Mouse (Mus musculus): ENCODE measurements around the gene Gm13695. TPM values are rescaled to one million over a fixed set of nuclear protein-coding genes. Genes with fewer than 3 reads are reported as not detected.
"Not testable (repeated sequence)": the region's sequence is repeated elsewhere in the genome, so short reads cannot be mapped to it uniquely, and the experiment has no call there.

Gm13695 gene
- total RNA-seq (2022) = 1 to 10 TPM in 2 of 4 experiments, not detected in 2; 1.2 to 1.6 TPM

- not testable (repeated sequence) for DNase-seq
Measured at GRCm38 (mm10) chr2:83967013-83967412, at the start of gene Gm13695. Gene Gm13695, plus strand, starts transcription at chr2:83967313.

DNA sequence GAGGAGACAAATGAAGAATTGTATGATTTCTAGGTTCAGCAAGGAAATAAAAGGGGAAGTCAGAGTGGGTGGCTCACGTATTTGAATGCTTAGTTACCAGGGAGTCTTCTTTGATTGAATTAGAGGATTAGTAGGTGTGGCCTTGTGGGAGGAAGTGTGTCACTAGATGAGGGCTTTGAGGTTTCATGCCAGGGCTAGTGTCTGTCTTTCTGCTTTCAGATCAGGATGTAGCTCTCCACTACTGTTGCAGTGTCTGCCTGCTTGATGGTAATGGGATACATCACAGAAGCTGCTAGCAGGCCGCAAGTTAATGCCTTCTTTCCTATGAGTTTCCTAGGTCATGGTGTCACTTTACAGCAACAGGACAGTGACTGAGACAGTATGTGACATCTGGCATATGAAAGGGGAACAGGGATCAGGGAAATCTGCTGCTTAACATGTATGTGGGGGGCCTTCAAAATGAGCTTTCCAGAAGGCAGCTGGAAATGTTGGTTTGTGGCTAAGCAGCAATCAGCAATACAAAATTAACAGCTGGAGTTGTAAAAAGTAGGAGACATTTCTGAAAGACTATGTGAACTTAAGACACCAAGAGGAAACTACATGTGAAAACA lies 37.5 kb upstream of the Gm13695 start:
- no peak for DNase-seq

GRCm38 (mm10) chr2:83940931-83941361 lies 26.2 kb upstream of the Gm13695 start, which contains the start of gene Zswim2:
Gene Zswim2, minus strand, starts transcription at chr2:83941228.
- no peak for DNase-seq

DNA sequence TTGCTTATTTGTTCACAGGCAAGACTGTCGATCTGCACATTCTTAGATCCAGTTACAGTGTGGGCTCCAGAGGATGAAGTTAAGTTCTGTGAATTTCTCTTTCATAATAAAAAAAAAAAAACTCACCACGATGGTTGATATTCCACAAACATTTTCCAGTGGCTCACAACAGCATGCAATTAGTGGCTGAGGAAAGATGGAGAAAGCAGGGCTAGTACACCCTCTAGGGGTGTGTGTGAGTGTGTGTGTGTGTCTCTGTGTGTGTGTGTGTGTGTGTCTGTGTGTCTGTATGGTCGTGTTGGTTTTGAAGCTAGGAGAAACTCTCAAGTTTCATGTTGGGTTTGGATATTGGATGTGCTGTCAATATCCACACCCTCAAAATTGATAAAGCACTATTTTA lies 25.7 kb upstream of the Gm13695 start:
- DNase-seq = no peak

GRCm38 (mm10) chr2:83941792-83942191 lies 25.3 kb upstream of the Gm13695 start:
- DNase-seq = no peak

- not testable (repeated sequence) for DNase-seq
Measured at GRCm38 (mm10) chr2:83955393-83955792, 11.7 kb upstream of the Gm13695 start, which contains the start of gene Gm13698. Gene Gm13698, plus strand, starts transcription at chr2:83955693.

DNA sequence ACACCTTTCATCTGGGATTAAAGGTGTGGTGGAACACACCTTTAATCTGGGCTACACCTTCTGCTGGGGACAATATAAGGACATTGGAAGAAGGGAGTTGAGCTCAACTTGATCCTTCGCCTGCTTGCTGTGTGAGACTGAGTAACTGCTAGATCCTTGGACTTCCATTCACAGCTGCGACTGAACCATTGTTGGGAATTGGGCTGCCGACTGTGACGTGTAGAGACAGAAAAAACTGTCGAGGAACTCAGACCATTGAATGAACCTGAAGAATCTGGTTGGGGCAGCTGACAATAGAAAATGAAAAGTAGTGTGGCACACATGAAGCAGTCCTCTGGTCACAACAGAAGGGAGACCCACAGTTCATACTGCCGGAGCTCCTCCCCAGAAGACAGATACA lies 5.9 kb upstream of the Gm13695 start, which contains the start of gene Gm13693:
Gm13693 (plus strand) TSS at position 301 of the 400 bp plus-strand sequence.
- DNase-seq = not testable (repeated sequence)

DNA sequence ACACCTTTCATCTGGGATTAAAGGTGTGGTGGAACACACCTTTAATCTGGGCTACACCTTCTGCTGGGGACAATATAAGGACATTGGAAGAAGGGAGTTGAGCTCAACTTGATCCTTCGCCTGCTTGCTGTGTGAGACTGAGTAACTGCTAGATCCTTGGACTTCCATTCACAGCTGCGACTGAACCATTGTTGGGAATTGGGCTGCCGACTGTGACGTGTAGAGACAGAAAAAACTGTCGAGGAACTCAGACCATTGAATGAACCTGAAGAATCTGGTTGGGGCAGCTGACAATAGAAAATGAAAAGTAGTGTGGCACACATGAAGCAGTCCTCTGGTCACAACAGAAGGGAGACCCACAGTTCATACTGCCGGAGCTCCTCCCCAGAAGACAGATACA lies 5.7 kb downstream of the Gm13695 start, which contains the start of gene Gm13696:
Gm13696 (plus strand) TSS at position 301 of the 400 bp plus-strand sequence.
- not testable (repeated sequence) for DNase-seq

DNA sequence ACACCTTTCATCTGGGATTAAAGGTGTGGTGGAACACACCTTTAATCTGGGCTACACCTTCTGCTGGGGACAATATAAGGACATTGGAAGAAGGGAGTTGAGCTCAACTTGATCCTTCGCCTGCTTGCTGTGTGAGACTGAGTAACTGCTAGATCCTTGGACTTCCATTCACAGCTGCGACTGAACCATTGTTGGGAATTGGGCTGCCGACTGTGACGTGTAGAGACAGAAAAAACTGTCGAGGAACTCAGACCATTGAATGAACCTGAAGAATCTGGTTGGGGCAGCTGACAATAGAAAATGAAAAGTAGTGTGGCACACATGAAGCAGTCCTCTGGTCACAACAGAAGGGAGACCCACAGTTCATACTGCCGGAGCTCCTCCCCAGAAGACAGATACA lies 11.5 kb downstream of the Gm13695 start, which contains the start of gene Gm13694:
Gm13694 (plus strand) TSS at position 301 of the 400 bp plus-strand sequence.
- not testable (repeated sequence) for DNase-seq

- DNase-seq = not testable (repeated sequence)
Measured at GRCm38 (mm10) chr2:83984443-83984842, 17.3 kb downstream of the Gm13695 start, which contains the start of gene Gm13697. Gene Gm13697, plus strand, starts transcription at chr2:83984743.

- not testable (repeated sequence) for DNase-seq
Measured at GRCm38 (mm10) chr2:83990253-83990652, 23.1 kb downstream of the Gm13695 start, which contains the start of gene Gm13691. Gene Gm13691, plus strand, starts transcription at chr2:83990553.

DNA sequence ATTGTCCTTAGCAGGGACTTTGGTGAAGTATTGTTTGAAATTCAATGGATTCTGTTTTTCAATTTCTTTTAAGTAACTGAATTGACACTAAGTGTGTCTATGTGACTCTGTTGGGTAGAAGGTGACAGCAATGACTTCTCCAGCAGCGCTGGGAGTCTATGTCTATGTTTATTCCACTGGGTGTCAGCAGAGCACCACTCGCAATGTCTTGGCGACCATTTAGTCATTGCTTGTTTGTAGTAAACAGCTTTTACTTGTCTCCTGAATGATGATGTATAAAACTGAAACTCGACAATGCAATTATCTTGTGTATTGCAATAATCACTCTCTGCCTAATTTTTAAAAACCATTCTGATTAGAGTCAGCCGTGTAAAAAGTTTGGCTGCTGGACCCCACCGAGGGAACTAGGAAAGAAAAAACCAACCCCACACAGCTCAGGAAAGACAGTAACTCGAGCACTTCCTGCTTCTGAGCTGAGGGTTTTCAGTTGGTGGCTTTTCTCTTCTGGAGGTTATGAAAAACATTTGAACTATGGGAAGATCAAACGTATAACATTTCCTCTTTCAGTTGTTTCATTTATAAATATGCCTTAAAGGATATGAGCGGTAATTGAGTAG lies 26.6 kb downstream of the Gm13695 start:
- DNase-seq = not testable (repeated sequence)

- DNase-seq = not testable (repeated sequence)
Measured at GRCm38 (mm10) chr2:83994526-83994925, 27.4 kb downstream of the Gm13695 start.

DNA sequence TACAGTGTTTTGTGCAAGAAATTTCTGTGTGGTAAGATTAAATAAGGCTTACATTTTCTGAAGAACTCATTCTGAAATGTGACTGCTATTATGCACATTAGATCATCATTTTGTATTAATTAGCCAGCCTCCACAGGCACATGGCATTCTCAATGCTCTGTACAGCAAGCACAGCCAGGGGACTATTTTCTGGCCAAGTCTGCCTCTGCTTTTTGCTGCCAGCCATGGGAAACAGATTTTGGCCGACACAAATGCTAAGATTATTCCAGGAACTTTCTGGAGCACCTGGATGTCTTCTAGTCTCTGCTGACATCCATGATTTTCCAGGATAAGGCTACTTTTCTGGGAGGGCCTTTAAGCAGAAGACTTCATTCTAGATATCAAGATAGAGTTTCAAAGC lies 41.8 kb downstream of the Gm13695 start:
- no peak for DNase-seq

DNA sequence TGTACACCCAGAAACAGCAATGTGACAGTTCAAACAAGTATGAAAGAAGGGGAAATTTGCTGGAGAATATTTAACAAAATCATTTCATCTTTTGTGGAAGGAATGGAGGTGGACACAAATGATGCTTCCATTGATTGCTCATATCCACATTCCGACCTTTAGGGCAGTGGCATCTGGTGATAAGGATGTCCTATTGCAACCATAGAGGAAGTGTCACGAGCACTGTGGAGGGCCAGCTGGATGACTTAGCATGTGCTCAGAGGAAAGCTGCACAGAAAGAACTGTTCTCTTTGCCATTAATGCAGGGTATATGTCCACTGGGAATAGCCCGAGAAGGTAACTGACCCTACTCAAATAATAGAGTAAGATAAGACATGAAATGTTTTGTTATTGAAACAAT lies 42.7 kb downstream of the Gm13695 start:
- no peak for DNase-seq

GRCm38 (mm10) chr2:84014572-84014971 lies 47.5 kb downstream of the Gm13695 start:
- DNase-seq = no peak

DNA sequence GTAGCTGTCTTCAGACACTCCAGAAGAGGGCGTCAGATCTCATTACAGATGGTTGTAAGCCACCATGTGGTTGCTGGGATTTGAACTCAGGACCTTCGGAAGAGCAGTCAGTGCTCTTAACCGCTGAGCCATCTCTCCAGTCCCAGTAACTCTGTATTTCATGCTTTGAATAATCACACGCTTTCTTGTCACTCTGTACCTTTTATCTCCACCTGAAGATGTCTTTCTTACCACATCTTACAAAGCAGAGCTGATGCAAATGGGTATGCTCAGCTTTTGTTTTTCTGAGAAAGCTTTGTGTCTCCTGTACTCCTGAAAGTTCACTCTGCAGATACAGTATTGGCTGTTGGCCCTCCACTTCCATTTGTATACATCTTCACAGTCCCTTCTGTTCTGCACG lies 49.2 kb downstream of the Gm13695 start:
- not testable (repeated sequence) for DNase-seq

GRCm38 (mm10) chr2:84018330-84018729 lies 51.2 kb downstream of the Gm13695 start:
- DNase-seq = no peak

Other genes starting within 250 kb of the Gm13695 start
- gene Itgav, start 242.9 kb upstream of the Gm13695 start, total RNA-seq (2022) = 100 to 1,000 TPM; 115 to 144 (median 126) TPM
- gene Fam171b, start 154.7 kb upstream of the Gm13695 start, total RNA-seq (2022) = 1 to 10 TPM; 4.4 to 8.6 (median 6.0) TPM
- not detected for gene Zswim2, start 26.1 kb upstream of the Gm13695 start, total RNA-seq (2022)
- gene Gm13698, start 11.6 kb upstream of the Gm13695 start, total RNA-seq (2022) = 1 to 10 TPM; 1.4 to 2.5 (median 1.7) TPM
- 1 to 10 TPM; 1.4 to 2.5 (median 1.7) TPM for gene Gm13693, start 5.8 kb upstream of the Gm13695 start, total RNA-seq (2022)
- gene Gm13696, start 5.8 kb downstream of the Gm13695 start, total RNA-seq (2022) = 1 to 10 TPM; 1.4 to 2.5 (median 1.7) TPM
- gene Gm13694, start 11.6 kb downstream of the Gm13695 start, total RNA-seq (2022) = 1 to 10 TPM; 1.4 to 2.5 (median 1.7) TPM
- gene Gm13697, start 17.4 kb downstream of the Gm13695 start, total RNA-seq (2022) = 1 to 10 TPM; 1.4 to 2.5 (median 1.7) TPM
- 1 to 10 TPM; 1.4 to 2.5 (median 1.7) TPM for gene Gm13691, start 23.2 kb downstream of the Gm13695 start, total RNA-seq (2022)

Measured in adrenal gland, adult 8-10 months (tissue).